Mouse (Mus musculus): ENCODE measurements around the gene Ccdc175. TPM values are rescaled to one million over a fixed set of nuclear protein-coding genes. Genes with fewer than 3 reads are reported as not detected.

Ccdc175 gene
- polyA plus RNA-seq, 1 experiment from 2014 or later: not detected

DNA sequence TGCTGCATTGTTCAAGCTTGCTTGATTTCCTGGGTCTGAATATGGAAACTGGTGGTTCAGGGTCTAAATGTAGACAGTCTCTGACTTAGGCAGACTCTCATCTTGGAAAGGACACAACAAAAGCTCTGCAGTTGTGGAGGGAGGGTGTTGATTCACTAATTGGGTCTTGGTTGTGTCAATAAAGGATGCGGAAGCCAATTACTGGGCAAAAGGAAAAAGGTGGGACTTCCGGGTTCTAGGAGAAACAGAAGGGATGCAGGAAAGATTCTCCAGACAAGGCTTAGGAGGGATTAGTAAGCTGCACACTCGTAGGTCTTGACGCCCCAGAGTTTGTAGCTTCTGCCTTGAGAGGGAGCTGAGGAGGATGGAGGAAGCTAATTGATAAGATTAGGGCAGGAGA is 26.4 kb downstream of the Ccdc175 start:
- H3K36me3 ChIP-seq (ENCODE audit: insufficient read depth): no peaks in the 10 kb centered on the region
- DNase-seq: no peak
- no peak overlapping the region for H3K27ac ChIP-seq (ENCODE audit: low read depth)
- TF ChIP-seq CTCF (IDR thresholded peaks at IDR 0.05; ENCODE audit: low read depth): no peak
- H3K4me2 ChIP-seq: no peak overlapping the region
- H3K9ac ChIP-seq: no peak overlapping the region
- WGBS: 52% methylated on average over 4 of the region's 4 CpGs
- no peaks in the 10 kb centered on the region for H3K4me1 ChIP-seq (ENCODE audit: insufficient read depth)
- ATAC-seq (ENCODE audit: insufficient read depth): no peak
- no peak overlapping the region for H3K4me3 ChIP-seq (ENCODE audit: low read depth, low read length)
- H3K27me3 ChIP-seq (ENCODE audit: insufficient read depth, low read length): no peaks in the 10 kb centered on the region
- no peaks in the 10 kb centered on the region for H3K9me3 ChIP-seq (ENCODE audit: low read depth, low read length)

DNA sequence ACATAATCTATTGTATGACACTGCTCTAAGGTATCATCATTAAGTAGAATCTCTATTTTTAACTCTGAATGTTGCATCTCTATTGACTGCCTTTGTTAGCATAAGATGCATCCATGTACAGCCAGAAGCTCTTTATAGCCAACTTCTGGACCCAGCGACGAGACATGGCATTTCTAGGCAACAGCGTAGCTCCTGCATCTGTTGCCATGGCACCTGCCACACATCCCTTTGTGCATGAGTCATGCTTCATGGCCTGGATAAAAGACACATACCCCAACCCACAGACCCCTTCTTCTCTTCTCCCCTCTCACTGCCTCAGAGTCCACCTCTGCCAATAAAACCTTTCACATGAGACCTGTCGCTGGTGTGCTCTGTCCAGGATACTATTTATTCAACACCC is 34.0 kb downstream of the Ccdc175 start:
- no peaks in the 10 kb centered on the region for H3K36me3 ChIP-seq (ENCODE audit: insufficient read depth)
- DNase-seq: no peak
- no peak overlapping the region for H3K4me3 ChIP-seq (ENCODE audit: low read depth, low read length)
- 81% methylated on average over 4 of the region's 4 CpGs for WGBS
- H3K9ac ChIP-seq: no peak overlapping the region
- H3K27ac ChIP-seq (ENCODE audit: low read depth): no peak overlapping the region
- H3K4me2 ChIP-seq: no peak overlapping the region
- H3K27me3 ChIP-seq (ENCODE audit: insufficient read depth, low read length): no peaks in the 10 kb centered on the region
- no peaks in the 10 kb centered on the region for H3K4me1 ChIP-seq (ENCODE audit: insufficient read depth)
- H3K9me3 ChIP-seq (ENCODE audit: low read depth, low read length): no peaks in the 10 kb centered on the region
- no peak for ATAC-seq (ENCODE audit: insufficient read depth)
- TF ChIP-seq CTCF (IDR thresholded peaks at IDR 0.05; ENCODE audit: low read depth): no peak

DNA sequence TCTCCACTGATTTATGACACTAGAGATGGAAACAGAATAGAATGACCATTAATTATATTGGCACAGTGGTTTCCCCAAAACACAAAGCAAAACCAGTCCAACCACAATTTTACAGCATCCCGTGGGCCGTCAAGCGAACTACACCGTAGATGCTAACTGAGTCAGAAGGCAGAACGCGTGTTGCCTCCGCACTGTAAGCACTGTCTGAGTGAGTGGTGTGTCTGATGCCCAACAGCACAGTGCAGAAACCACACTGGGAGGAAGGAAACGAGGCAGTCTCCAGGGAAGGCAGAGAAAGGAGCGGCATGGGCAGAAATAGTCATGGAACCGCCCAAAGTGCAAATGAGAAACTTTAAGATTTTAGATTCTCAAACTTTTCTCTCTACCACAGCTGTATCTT is 55.6 kb downstream of the Ccdc175 start:
- WGBS: 91% methylated on average over 10 of the region's 10 CpGs
- DNase-seq: no peak
- H3K4me1 ChIP-seq (ENCODE audit: insufficient read depth): no peaks in the 10 kb centered on the region
- no peaks in the 10 kb centered on the region for H3K9me3 ChIP-seq (ENCODE audit: low read depth, low read length)
- H3K36me3 ChIP-seq (ENCODE audit: insufficient read depth): no peaks in the 10 kb centered on the region
- no peak overlapping the region for H3K4me2 ChIP-seq
- H3K27ac ChIP-seq (ENCODE audit: low read depth): no peak overlapping the region
- H3K9ac ChIP-seq: no peak overlapping the region
- no peak overlapping the region for H3K4me3 ChIP-seq (ENCODE audit: low read depth, low read length)
- ATAC-seq (ENCODE audit: insufficient read depth): no peak
- H3K27me3 ChIP-seq (ENCODE audit: insufficient read depth, low read length): no peaks in the 10 kb centered on the region
- TF ChIP-seq CTCF (IDR thresholded peaks at IDR 0.05; ENCODE audit: low read depth): no peak

DNA sequence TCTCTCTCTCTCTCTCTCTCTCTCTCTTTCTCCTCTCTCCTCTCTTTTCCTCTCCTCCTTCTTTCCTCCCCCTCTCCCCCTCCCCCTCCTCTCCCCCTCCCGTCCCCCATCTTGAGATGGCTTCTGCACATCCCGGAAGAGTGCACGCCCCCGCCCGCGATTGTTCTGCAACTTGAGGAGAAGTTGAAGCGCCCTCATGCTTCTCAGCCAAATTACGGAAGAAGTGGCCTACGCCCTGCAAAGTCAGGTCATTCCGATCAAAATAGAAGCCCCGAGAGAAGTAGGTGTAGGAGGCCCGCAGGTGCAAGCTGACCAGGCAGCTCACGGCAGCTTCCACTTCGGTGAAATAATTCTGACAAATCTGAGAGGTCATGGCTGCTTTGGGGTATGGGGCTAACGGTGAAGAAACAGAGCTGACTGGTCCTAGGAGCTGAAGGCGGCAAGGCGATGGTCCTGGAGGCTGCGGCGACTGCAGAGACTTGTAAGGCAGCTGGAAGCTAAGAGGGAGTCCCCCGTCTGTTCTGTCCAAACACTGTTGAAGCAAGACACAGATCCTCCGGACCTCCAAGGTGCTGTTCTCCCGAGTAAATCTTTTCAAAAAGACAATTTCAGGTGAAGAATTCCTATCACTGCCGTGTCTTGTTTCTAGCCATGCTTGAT is 69.0 kb downstream of the Ccdc175 start:
- DNase-seq (no peak), ATAC-seq (ENCODE audit: insufficient read depth) (no peak)
- Histone ChIP-seq H3K4me2 (no peak overlapping the region), H3K4me3 (ENCODE audit: low read depth, low read length) (no peak overlapping the region), H3K4me1 (ENCODE audit: insufficient read depth) (no peaks in the 10 kb centered on the region), H3K27me3 (ENCODE audit: insufficient read depth, low read length) (no peaks in the 10 kb centered on the region), H3K36me3 (ENCODE audit: insufficient read depth) (no peaks in the 10 kb centered on the region), H3K27ac (ENCODE audit: low read depth) (no peak overlapping the region), H3K9me3 (ENCODE audit: low read depth, low read length) (no peaks in the 10 kb centered on the region), H3K9ac (no peak overlapping the region)
- no peak for TF ChIP-seq CTCF (IDR thresholded peaks at IDR 0.05; ENCODE audit: low read depth)
- WGBS: 65% methylated on average over 22 of the region's 23 CpGs

DNA sequence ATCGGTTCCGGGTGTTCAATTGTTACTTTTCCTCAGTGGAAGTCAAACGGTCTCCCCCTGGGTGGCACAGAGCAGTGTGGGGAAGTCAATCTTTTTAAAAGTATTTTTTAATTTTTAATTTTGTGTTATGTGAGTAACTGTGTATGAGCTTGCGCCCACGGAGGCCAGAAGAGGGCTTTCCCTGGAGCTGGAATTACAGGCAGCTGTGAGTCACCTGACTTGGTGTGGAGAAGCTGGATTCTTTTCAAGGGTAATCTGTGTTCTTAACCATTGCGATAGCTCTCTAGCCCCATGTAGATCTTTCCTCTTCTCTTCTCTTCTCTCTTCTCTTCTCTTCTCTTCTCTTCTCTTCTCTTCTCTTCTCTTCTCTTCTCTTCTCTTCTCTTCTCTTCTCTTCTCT is 69.7 kb downstream of the Ccdc175 start:
- ATAC-seq (ENCODE audit: insufficient read depth) (no peak), DNase-seq (no peak)
- no peaks in the 10 kb centered on the region for H3K9me3 ChIP-seq (ENCODE audit: low read depth, low read length)
- H3K27ac ChIP-seq (ENCODE audit: low read depth): no peak overlapping the region
- no peaks in the 10 kb centered on the region for H3K4me1 ChIP-seq (ENCODE audit: insufficient read depth)
- no peak overlapping the region for H3K4me2 ChIP-seq
- no peak overlapping the region for H3K4me3 ChIP-seq (ENCODE audit: low read depth, low read length)
- H3K36me3 ChIP-seq (ENCODE audit: insufficient read depth): no peaks in the 10 kb centered on the region
- no peak for TF ChIP-seq CTCF (IDR thresholded peaks at IDR 0.05; ENCODE audit: low read depth)
- no peak overlapping the region for H3K9ac ChIP-seq
- 73% methylated on average over 6 of the region's 6 CpGs for WGBS
- H3K27me3 ChIP-seq (ENCODE audit: insufficient read depth, low read length): no peaks in the 10 kb centered on the region

DNA sequence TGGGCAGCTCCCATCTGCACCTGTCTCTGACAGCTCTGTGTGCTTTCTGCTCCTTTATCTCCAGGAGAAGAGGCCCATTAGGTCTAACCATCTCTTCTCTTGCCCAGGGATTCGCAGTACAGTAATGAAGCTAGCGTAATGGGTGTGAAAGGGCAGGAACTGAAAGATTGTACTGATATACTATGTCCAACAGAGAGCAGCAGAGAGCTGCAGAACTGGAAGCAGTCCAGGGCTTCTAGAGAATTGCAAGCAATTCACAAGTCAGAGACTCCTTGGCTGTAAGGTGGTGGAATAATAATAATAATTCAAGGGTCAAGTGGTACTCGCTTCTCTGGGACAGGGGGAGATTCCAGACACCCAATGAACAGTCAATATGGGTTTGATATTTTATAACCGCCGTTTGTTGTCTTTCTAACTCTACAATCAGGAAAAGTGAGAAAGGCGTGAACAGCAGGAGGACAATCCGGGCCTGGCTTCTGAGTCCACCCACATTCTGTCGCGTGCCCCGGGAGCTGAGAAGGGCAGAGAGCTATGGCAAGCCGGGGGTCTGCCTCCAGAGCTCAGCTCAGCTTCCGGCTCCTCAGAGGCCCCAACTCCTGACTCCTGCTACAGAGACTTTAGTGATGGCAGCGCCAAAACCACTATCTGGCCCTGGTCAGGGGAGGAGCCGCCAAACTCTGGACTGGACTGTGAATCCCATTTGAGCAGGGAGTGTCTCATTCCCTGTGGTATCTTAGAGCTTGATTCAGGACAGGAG is 80.1 kb downstream of the Ccdc175 start:
- no peak overlapping the region for H3K4me3 ChIP-seq (ENCODE audit: low read depth, low read length)
- no peaks in the 10 kb centered on the region; the same call in 1 of the 2 replicates for H3K36me3 ChIP-seq (ENCODE audit: insufficient read depth)
- H3K4me1 ChIP-seq (ENCODE audit: insufficient read depth): no peaks in the 10 kb centered on the region
- peak; percentile 93 for DNase-seq
- WGBS: 21% methylated on average over 14 of the region's 14 CpGs
- H3K9ac ChIP-seq: no peak overlapping the region
- H3K4me2 ChIP-seq: peak overlapping the region; percentile 33; the same call in 1 of the 2 replicates
- no peaks in the 10 kb centered on the region for H3K9me3 ChIP-seq (ENCODE audit: low read depth, low read length)
- no peak overlapping the region for H3K27ac ChIP-seq (ENCODE audit: low read depth)
- no peaks in the 10 kb centered on the region for H3K27me3 ChIP-seq (ENCODE audit: insufficient read depth, low read length)
- peak; percentile 88 for TF ChIP-seq CTCF (IDR thresholded peaks at IDR 0.05; ENCODE audit: low read depth)
- peak; percentile 58; the same call in 1 of the 2 replicates for ATAC-seq (ENCODE audit: insufficient read depth)

DNA sequence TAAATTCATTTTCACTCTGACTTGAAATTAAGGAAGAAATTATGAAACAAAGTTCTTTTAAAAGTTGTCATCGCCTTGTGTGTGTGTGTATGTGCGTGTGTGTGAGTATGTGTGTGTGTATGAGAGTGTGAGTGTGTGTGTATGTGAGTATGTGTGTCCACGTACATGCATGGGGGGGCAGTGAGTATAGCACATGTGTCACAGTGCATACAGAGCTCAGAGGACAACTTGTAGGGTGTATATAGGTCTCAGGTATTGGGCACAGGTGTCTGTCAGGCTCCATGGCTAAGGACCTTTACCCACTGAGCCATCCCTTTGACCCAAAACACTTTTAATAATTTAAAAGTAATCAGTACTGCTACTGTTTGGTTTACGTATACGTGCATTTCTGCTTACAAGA is 80.8 kb downstream of the Ccdc175 start:
- no peak for TF ChIP-seq CTCF (IDR thresholded peaks at IDR 0.05; ENCODE audit: low read depth)
- peak; percentile 41; the same call in 1 of the 2 replicates for ATAC-seq (ENCODE audit: insufficient read depth)

More for the DNA sequence above, 80.8 kb downstream of the Ccdc175 start:
- Histone ChIP-seq H3K36me3 (ENCODE audit: insufficient read depth) (no peaks in the 10 kb centered on the region; the same call in 1 of the 2 replicates), H3K9ac (no peak overlapping the region), H3K4me3 (ENCODE audit: low read depth, low read length) (no peak overlapping the region), H3K27me3 (ENCODE audit: insufficient read depth, low read length) (no peaks in the 10 kb centered on the region), H3K4me1 (ENCODE audit: insufficient read depth) (no peaks in the 10 kb centered on the region), H3K4me2 (no peak overlapping the region), H3K9me3 (ENCODE audit: low read depth, low read length) (no peaks in the 10 kb centered on the region), H3K27ac (ENCODE audit: low read depth) (no peak overlapping the region)
- 77% methylated on average over 5 of the region's 5 CpGs for WGBS
- DNase-seq: no peak
